Mouse (Mus musculus): Measurements from ENCODE around the gene Nle1. TPM values are rescaled to one million over a fixed set of nuclear protein-coding genes. Genes with fewer than 3 reads are reported as not detected.
"Not testable (repeated sequence)": the region's sequence is repeated elsewhere in the genome, so short reads cannot be mapped to it uniquely, and the experiment has no call there.

Nle1 gene
- polyA plus RNA-seq, 1 experiment from 2014 or later, result 30.5 TPM

- H3K27ac ChIP-seq (ENCODE audit: low read length), result no peak overlapping the region
- no peak overlapping the region for H3K4me3 ChIP-seq (ENCODE audit: low read length)
- no peak overlapping the region for H3K9ac ChIP-seq (ENCODE audit: low read length)
- 40% methylated on average over 2 of the region's 2 CpGs for WGBS
- no peak for ATAC-seq (ENCODE audit: low read depth)
- H3K27me3 ChIP-seq (ENCODE audit: control insufficient read depth, insufficient read depth, low read depth, low read length), result peaks cover 7% of the 10 kb centered on the region; the same call in 1 of the 2 replicates
- H3K4me2 ChIP-seq (ENCODE audit: low read depth, low read length), result no peak overlapping the region
- no peaks in the 10 kb centered on the region for H3K4me1 ChIP-seq (replicated peaks; ENCODE audit: control insufficient read depth, insufficient read depth, low read length)
- H3K36me3 ChIP-seq (ENCODE audit: control insufficient read depth, insufficient read depth, low read length), result no peaks in the 10 kb centered on the region
- no peaks in the 10 kb centered on the region for H3K9me3 ChIP-seq (ENCODE audit: control insufficient read depth, low read length)
Observed at GRCm38 (mm10) chr11:82945636-82946035, 37.4 kb upstream of the Nle1 start.

GRCm38 (mm10) chr11:82943336-82943735 is 35.1 kb upstream of the Nle1 start:
- no peak overlapping the region for H3K9ac ChIP-seq (ENCODE audit: low read length)
- WGBS, result 60% methylated on average over 6 of the region's 6 CpGs
- H3K4me1 ChIP-seq (replicated peaks; ENCODE audit: control insufficient read depth, insufficient read depth, low read length), result no peaks in the 10 kb centered on the region
- H3K9me3 ChIP-seq (ENCODE audit: control insufficient read depth, low read length), result no peaks in the 10 kb centered on the region
- H3K27me3 ChIP-seq (ENCODE audit: control insufficient read depth, insufficient read depth, low read depth, low read length), result no peaks in the 10 kb centered on the region
- no peak overlapping the region for H3K27ac ChIP-seq (ENCODE audit: low read length)
- no peak for ATAC-seq (ENCODE audit: low read depth)
- H3K4me2 ChIP-seq (ENCODE audit: low read depth, low read length), result no peak overlapping the region
- H3K4me3 ChIP-seq (ENCODE audit: low read length), result no peak overlapping the region
- no peaks in the 10 kb centered on the region for H3K36me3 ChIP-seq (ENCODE audit: control insufficient read depth, insufficient read depth, low read length)

GRCm38 (mm10) chr11:82933186-82933585 is 25.0 kb upstream of the Nle1 start:
- Histone ChIP-seq H3K27me3 (ENCODE audit: control insufficient read depth, insufficient read depth, low read depth, low read length) (peaks cover 36% of the 10 kb centered on the region), H3K36me3 (ENCODE audit: control insufficient read depth, insufficient read depth, low read length) (no peaks in the 10 kb centered on the region), H3K9me3 (ENCODE audit: control insufficient read depth, low read length) (no peaks in the 10 kb centered on the region), H3K4me2 (ENCODE audit: low read depth, low read length) (peak overlapping the region; percentile 92), H3K4me1 (replicated peaks; ENCODE audit: control insufficient read depth, insufficient read depth, low read length) (peaks cover 5% of the 10 kb centered on the region), H3K4me3 (ENCODE audit: low read length) (peak overlapping the region; percentile 54), H3K27ac (ENCODE audit: low read length) (no peak overlapping the region), H3K9ac (ENCODE audit: low read length) (peak overlapping the region; percentile 57)
- 2% methylated on average over 27 of the region's 29 CpGs for WGBS
- ATAC-seq (ENCODE audit: low read depth), result no peak

- not testable (repeated sequence) for H3K9me3 ChIP-seq (ENCODE audit: control insufficient read depth, low read length); ATAC-seq (ENCODE audit: low read depth); H3K4me1 ChIP-seq (replicated peaks; ENCODE audit: control insufficient read depth, insufficient read depth, low read length); H3K36me3 ChIP-seq (ENCODE audit: control insufficient read depth, insufficient read depth, low read length)
- WGBS, result 2% methylated on average over 62 of the region's 119 CpGs
- peaks cover 41% of the 10 kb centered on the region for H3K27me3 ChIP-seq (ENCODE audit: control insufficient read depth, insufficient read depth, low read depth, low read length)
- H3K4me3 ChIP-seq (ENCODE audit: low read length), result peak overlapping the region; percentile 54
- H3K27ac ChIP-seq (ENCODE audit: low read length), result 0 out of 2 replicates have a peak overlapping the region, but pooled peaks have one; percentile 17
- peak overlapping the region; percentile 92 for H3K4me2 ChIP-seq (ENCODE audit: low read depth, low read length)
- H3K9ac ChIP-seq (ENCODE audit: low read length), result peak overlapping the region; percentile 57
Observed at GRCm38 (mm10) chr11:82931671-82932450, 23.6 kb upstream of the Nle1 start.

GRCm38 (mm10) chr11:82931161-82931560 is 22.9 kb upstream of the Nle1 start:
- Histone ChIP-seq H3K27me3 (ENCODE audit: control insufficient read depth, insufficient read depth, low read depth, low read length) (peaks cover 41% of the 10 kb centered on the region), H3K9ac (ENCODE audit: low read length) (peak overlapping the region; percentile 57), H3K4me3 (ENCODE audit: low read length) (peak overlapping the region; percentile 54), H3K4me2 (ENCODE audit: low read depth, low read length) (peak overlapping the region; percentile 92)
- H3K27ac ChIP-seq (ENCODE audit: low read length); H3K9me3 ChIP-seq (ENCODE audit: control insufficient read depth, low read length); H3K4me1 ChIP-seq (replicated peaks; ENCODE audit: control insufficient read depth, insufficient read depth, low read length); H3K36me3 ChIP-seq (ENCODE audit: control insufficient read depth, insufficient read depth, low read length); ATAC-seq (ENCODE audit: low read depth): not testable (repeated sequence)
- WGBS, result under 1% methylated on average over 36 of the region's 63 CpGs

- not testable (repeated sequence) for H3K36me3 ChIP-seq (ENCODE audit: control insufficient read depth, insufficient read depth, low read length); ATAC-seq (ENCODE audit: low read depth); H3K9me3 ChIP-seq (ENCODE audit: control insufficient read depth, low read length); H3K27ac ChIP-seq (ENCODE audit: low read length); H3K4me1 ChIP-seq (replicated peaks; ENCODE audit: control insufficient read depth, insufficient read depth, low read length)
- Histone ChIP-seq H3K4me3 (ENCODE audit: low read length) (peak overlapping the region; percentile 54), H3K9ac (ENCODE audit: low read length) (peak overlapping the region; percentile 20; the same call in 1 of the 2 replicates), H3K4me2 (ENCODE audit: low read depth, low read length) (peak overlapping the region; percentile 92), H3K27me3 (ENCODE audit: control insufficient read depth, insufficient read depth, low read depth, low read length) (peaks cover 36% of the 10 kb centered on the region)
- WGBS, result 3% methylated on average over 74 of the region's 85 CpGs
Observed at GRCm38 (mm10) chr11:82930391-82930955, 22.3 kb upstream of the Nle1 start.

GRCm38 (mm10) chr11:82929633-82929950 is 21.4 kb upstream of the Nle1 start:
- H3K4me1 ChIP-seq (replicated peaks; ENCODE audit: control insufficient read depth, insufficient read depth, low read length), result peaks cover 5% of the 10 kb centered on the region
- ATAC-seq (ENCODE audit: low read depth), result no peak
- no peak overlapping the region for H3K27ac ChIP-seq (ENCODE audit: low read length)
- H3K4me2 ChIP-seq (ENCODE audit: low read depth, low read length), result no peak overlapping the region
- WGBS, result 42% methylated on average over 3 of the region's 3 CpGs
- no peak overlapping the region for H3K9ac ChIP-seq (ENCODE audit: low read length)
- H3K36me3 ChIP-seq (ENCODE audit: control insufficient read depth, insufficient read depth, low read length), result no peaks in the 10 kb centered on the region
- no peak overlapping the region for H3K4me3 ChIP-seq (ENCODE audit: low read length)
- peaks cover 31% of the 10 kb centered on the region for H3K27me3 ChIP-seq (ENCODE audit: control insufficient read depth, insufficient read depth, low read depth, low read length)
- H3K9me3 ChIP-seq (ENCODE audit: control insufficient read depth, low read length), result no peaks in the 10 kb centered on the region

GRCm38 (mm10) chr11:82928897-82929632 is 20.9 kb upstream of the Nle1 start:
- no peaks in the 10 kb centered on the region for H3K9me3 ChIP-seq (ENCODE audit: control insufficient read depth, low read length)
- 27% methylated on average over 20 of the region's 20 CpGs for WGBS
- peaks cover 5% of the 10 kb centered on the region for H3K4me1 ChIP-seq (replicated peaks; ENCODE audit: control insufficient read depth, insufficient read depth, low read length)
- peaks cover 26% of the 10 kb centered on the region for H3K27me3 ChIP-seq (ENCODE audit: control insufficient read depth, insufficient read depth, low read depth, low read length)
- H3K36me3 ChIP-seq (ENCODE audit: control insufficient read depth, insufficient read depth, low read length), result no peaks in the 10 kb centered on the region
- no peak overlapping the region for H3K27ac ChIP-seq (ENCODE audit: low read length)
- H3K9ac ChIP-seq (ENCODE audit: low read length), result no peak overlapping the region
- no peak overlapping the region for H3K4me2 ChIP-seq (ENCODE audit: low read depth, low read length)
- no peak for ATAC-seq (ENCODE audit: low read depth)
- no peak overlapping the region for H3K4me3 ChIP-seq (ENCODE audit: low read length)

GRCm38 (mm10) chr11:82923910-82924309 is 15.7 kb upstream of the Nle1 start:
- not testable (repeated sequence) for H3K4me2 ChIP-seq (ENCODE audit: low read depth, low read length); ATAC-seq (ENCODE audit: low read depth); H3K36me3 ChIP-seq (ENCODE audit: control insufficient read depth, insufficient read depth, low read length); H3K4me3 ChIP-seq (ENCODE audit: low read length); H3K9ac ChIP-seq (ENCODE audit: low read length); H3K27ac ChIP-seq (ENCODE audit: low read length); H3K9me3 ChIP-seq (ENCODE audit: control insufficient read depth, low read length); H3K4me1 ChIP-seq (replicated peaks; ENCODE audit: control insufficient read depth, insufficient read depth, low read length)
- H3K27me3 ChIP-seq (ENCODE audit: control insufficient read depth, insufficient read depth, low read depth, low read length), result peaks cover 11% of the 10 kb centered on the region
- 39% methylated on average over 6 of the region's 6 CpGs for WGBS
